Mouse (Mus musculus): Measurements from ENCODE around the gene Adgrf3.

- no peak for TF ChIP-seq EP300 (IDR thresholded peaks at IDR 0.05; ENCODE audit: low read depth)
- no peak for TF ChIP-seq CTCF (IDR thresholded peaks at IDR 0.05; ENCODE audit: low read depth)
Measured at GRCm38 (mm10) chr5:30215970-30216369, 10.4 kb upstream of the Adgrf3 start.

Measured in heart, postnatal 0 days (tissue).